Mouse (Mus musculus): ENCODE data around the gene Pias4.
A peak's percentile ranks its signal among the peaks of the same experiment; 100 is the strongest.
"Not testable (repeated sequence)": the region's sequence is repeated elsewhere in the genome, so short reads cannot be mapped to it uniquely, and the experiment has no call there.

Pias4 gene

GRCm38 (mm10) chr10:81167200-81168086 lies at the start of gene Pias4:
TSS of gene Pias4 (minus strand) at chr10:81167923.
- DNase-seq (ENCODE audit: low read depth), result peak; percentile 98

GRCm38 (mm10) chr10:81217267-81217666 lies 49.5 kb upstream of the Pias4 start:
- DNase-seq (ENCODE audit: low read depth), result not testable (repeated sequence)

DNA sequence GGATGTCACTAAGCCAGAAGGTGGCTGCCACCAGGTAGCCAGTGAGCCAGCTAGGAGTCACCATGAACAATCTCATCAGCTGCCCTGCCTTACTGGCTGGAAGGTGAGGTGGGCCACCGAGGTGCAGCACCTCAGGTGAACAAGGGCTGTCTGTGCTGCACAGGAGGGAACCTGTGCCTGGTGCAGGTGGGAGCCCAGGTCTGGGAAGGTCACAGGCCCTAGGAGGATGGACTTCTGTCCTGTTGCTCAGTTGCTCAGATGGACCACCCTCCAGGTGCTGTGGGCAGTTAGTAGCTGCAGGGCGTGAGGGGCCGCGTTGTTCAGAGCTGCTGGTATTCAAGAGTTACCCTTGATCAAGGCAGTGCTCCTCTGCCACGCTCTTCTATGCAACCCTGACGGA lies 49.1 kb upstream of the Pias4 start:
- no peak for DNase-seq (ENCODE audit: low read depth)

DNA sequence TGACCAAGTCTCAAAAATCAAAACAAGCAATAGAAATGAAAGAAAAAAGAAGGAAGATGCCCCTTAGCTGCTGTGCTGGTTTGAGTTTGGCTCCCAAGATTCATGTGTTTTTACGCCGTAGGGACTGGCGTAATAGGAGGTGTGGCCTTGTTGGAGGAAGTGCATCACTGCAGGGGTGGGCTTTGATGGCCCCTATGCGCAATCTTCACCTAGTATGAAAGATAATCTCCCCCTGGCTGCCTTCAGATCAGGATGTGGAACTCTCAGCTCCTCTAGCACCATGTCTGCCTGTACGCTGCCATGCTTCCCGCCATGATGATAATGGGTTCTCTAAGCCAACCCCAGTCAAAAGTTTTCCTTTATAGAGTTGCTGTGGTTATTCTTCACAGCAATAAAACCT lies 48.5 kb upstream of the Pias4 start:
- DNase-seq (ENCODE audit: low read depth), result no peak

DNA sequence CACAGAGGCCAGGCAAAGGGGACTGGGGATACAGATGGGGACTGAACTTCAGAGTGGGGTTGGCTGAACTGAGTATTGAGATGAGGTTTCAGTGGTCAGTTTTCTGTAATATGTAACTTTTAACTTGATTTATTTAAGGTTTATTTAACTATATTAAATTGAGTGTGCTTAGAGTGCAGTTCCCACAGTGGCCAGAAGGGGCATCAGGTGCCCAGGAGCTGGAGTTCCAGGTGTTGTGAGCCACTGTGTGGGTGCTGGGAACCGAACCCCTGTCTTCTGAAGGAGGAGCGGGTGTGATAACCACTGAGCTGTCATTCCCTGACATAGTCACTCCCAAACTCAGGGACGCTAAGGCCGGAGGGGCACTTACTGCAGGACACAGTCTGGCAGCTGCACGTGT lies 42.4 kb upstream of the Pias4 start:
- no peak for DNase-seq (ENCODE audit: low read depth)

DNA sequence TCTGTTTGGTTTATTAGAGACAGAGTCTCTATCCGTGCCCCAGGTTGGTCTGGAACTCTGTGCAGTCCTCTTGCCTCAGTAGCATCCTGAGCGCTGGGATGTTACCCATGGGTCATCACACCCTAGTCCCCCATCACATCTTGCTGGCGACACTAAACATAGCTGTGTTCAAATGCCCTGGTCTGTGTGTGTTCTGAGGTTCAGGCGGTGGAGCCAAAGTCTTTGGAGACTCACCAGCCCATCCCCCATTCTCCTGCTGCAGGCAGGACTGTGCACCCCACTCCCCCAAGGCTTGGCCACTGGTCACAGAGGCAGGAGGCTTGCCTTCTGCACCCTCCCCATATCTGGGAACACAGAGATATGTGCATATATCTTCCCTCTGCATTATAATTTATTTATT lies 36.4 kb upstream of the Pias4 start:
- no peak for DNase-seq (ENCODE audit: low read depth)

DNA sequence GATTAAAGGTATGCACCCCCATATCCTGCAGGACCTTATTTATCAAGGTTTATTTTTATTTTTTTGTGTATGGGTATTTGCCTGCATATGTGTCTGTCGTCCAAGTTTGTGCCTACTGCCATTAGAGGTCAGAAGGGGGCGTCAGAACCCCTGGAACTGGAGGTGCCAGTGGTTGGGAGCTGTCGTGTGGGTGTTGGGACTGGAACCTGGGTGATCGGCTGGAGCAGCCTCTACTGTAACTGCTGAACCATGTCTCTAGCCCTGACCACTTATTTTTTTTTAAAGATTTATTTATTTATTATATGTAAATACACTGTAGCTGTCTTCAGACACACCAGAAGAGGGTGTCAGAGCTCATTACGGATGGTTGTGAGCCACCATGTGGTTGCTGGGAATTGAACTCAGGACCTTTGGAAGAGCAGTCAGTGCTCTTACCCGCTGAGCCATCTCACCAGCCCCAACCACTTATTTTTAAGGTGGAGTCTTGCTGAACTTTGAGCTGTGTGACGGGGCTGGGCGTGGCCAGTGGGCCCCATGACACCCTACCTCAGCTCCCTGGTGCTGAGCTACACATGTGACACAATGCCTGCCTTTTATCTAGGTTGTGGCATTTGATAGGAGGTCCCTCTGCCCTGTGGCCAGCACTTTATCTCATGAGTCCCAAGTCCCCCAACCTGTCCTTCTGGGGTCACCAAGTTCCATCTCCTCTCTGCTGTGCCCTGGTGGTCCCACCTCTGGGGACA lies 35.4 kb upstream of the Pias4 start:
- no peak for DNase-seq (ENCODE audit: low read depth)

- no peak for DNase-seq (ENCODE audit: low read depth)
Observed at GRCm38 (mm10) chr10:81201807-81202758, 34.4 kb upstream of the Pias4 start, which contains the start of gene Nmrk2. TSS of gene Nmrk2 (minus strand) at chr10:81202051.

GRCm38 (mm10) chr10:81200605-81201287 lies 33.0 kb upstream of the Pias4 start:
- no peak for DNase-seq (ENCODE audit: low read depth)

GRCm38 (mm10) chr10:81200141-81200540 lies 32.4 kb upstream of the Pias4 start:
- DNase-seq (ENCODE audit: low read depth), result no peak

DNA sequence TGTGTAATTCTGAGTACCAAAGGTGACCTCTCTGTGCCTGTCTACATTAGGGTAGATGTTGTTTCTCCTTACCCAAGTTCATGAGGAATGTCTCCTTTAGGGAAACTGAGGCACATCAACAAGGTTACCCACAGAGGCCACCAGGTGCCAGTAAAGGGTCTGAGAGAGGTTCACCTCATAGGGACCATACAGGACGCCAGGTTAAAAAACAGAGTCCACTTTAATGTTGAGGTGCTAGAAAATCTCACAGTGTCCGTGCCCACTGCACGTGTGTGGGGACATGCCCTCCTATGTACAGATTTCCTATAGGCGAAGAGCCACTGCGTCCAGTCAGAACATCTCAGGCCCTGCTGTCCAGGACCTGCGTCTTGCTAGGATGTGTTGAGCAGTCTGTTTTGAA lies 31.3 kb upstream of the Pias4 start:
- DNase-seq (ENCODE audit: low read depth), result no peak

DNA sequence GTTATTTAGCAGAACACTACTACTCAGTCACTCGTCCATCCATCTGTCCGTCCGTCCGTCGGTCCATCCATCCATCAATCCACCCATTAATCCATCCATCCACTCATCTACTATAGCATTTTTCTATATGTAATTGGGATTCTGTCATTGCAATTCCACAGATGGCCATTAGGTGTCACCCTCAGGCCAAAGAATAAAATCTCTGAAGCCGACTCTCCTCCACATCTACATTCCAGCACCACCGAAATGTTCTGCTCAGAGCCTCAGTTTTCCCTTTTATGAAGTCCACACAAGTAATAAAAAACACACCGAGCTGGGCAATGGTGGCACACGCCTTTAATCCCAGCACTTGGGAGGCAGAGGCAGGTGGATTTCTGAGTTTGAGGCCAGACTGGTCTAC lies 30.5 kb upstream of the Pias4 start:
- DNase-seq (ENCODE audit: low read depth), result no peak

- DNase-seq (ENCODE audit: low read depth), result no peak
Observed at GRCm38 (mm10) chr10:81197305-81197704, 29.6 kb upstream of the Pias4 start.

DNA sequence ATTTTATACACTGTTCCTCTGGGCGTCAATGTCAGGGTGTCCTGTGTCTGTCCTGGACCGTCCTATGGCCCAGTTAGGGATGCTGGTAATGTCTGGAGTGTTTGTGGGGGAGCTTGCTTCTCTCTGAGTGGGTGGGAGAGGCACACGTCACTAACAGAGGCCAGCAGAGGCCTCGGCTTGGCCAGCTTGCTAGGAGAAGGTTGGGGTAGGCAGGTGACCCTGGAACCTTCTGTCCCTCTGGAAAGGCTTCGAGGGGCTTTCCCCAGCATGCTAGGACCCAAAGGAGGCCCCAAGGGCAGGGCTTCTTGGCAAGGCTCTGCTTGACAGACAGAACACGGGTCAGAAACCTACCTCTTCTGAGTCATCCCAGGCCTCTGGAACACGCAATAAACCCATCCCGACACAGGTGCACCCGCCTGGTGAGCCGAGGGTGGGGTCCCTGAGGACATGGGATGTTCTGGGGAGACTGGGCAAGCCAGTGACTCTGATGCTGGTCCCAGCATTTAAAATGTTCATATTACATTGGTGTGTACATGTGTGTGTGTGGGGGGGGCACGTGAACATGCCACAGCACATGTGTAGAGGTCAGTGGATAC lies 28.8 kb upstream of the Pias4 start:
- DNase-seq (ENCODE audit: low read depth), result no peak

DNA sequence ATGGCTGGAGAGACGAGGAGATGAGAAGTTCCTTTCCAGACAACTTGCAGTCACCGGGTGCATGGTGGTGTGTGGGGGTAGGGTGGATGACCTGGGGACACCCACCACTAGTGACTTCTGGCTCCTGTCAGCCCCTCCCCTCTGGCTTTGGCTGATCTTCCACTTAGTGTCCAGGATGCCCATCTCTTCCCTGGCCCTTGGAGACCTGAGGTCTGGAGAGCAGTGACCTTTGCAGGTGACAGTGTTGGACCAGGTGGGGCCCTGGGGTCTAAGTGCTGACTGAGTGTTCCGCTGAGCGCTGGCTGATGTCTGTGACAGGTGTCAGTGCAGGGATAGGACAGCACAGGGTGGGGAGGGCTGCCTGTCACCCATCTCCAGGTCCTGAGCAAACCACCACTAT lies 27.6 kb upstream of the Pias4 start:
- no peak for DNase-seq (ENCODE audit: low read depth)

DNA sequence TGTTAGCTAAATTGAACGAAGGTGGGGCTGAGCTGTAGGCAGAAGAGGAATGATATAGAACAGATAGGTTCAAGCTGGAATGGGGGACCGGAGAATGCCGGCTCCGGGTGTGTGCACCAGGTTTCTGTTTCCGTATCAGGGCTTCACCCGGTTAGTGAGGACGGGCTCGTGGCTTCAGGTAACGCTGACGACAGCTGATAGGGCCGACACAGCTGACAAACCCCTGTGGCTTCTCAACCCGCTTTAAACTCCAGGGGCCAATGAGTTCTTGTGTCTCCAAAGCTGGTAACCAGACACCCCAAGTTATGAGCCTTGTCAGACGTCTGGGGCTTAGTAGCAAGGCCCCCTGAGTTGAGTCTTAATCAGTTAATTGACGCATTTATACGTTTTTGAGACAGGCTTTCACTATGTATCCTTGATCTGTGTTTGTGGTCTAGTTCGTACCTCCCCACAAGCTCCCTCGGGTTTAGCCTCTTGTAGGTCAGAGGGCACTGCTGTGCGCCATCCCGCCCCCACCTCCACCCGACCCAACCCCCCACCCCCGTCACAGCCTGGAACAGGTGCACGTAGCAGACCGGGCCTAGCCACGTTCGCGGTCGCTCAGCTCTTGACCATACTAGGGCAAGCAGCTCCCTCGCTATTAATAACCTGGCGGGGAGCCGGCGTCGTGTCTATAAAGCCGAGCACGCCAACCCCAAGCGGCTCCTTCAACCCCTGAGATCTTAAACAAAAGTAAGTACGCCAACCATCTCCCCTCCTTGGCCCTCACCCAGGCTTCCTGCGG lies 26.5 kb upstream of the Pias4 start:
- no peak for DNase-seq (ENCODE audit: low read depth)

GRCm38 (mm10) chr10:81192968-81193501 lies 25.3 kb upstream of the Pias4 start:
- no peak for DNase-seq (ENCODE audit: low read depth)

DNA sequence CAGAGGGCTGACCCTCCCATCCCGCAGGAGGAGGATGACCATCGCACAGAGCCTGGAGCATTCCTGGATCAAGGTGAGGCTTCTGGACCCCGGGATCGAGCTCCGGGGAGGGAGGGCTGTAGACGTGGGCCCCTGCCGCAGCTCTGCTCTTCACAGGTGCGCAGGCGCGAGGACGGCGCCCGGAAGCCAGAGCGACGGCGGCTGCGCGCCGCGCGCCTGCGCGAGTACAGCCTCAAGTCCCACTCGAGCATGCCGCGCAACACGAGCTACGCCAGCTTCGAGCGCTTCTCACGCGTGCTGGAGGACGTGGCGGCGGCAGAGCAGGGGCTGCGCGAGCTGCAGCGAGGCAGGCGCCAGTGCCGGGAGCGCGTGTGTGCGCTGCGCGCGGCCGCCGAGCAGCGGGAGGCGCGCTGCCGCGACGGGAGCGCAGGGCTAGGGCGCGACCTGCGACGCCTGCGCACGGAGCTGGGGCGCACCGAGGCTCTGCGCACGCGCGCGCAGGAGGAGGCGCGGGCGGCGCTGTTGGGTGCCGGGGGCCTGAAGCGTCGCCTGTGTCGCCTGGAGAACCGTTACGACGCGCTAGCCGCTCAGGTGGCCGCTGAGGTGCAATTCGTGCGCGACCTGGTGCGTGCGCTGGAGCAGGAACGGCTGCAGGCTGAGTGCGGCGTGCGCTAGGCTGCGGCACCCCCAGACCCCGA lies 24.7 kb upstream of the Pias4 start:
- DNase-seq (ENCODE audit: low read depth), result no peak

DNA sequence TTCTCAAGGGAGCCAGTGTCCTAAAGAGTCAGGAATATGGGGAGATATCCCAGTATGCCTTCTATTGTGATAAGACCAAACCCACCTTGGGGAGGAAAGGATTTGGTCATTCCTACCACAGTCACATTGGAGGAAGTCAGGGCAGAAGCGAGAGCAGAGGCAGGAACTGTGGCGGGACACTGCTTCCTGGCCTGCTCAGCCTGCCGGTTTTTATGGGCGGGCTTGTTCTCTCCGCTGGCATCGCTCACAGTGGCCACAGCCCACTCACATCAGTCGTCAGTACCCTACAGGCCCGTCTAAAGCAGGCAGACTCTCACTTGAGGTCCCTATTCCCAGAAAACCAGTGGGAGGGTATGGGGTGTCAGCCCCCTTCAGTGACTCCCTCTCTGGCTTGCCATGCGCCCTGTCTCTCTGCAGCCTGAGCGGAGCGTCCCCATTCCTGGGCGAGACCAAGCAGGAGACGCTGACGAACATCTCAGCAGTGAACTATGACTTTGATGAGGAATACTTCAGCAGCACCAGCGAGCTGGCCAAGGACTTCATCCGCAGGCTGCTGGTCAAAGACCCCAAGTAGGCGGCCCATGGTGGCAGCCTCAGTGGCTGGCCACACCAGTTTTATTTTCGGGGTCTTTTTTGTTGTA lies 23.7 kb upstream of the Pias4 start:
- no peak for DNase-seq (ENCODE audit: low read depth)
